Mouse (Mus musculus): ENCODE data around the gene Tnip3. TPM values are rescaled to one million over a fixed set of nuclear protein-coding genes. Genes with fewer than 3 reads are reported as not detected.

Gene Tnip3
- polyA plus RNA-seq, 1 experiment: not detected

DNA sequence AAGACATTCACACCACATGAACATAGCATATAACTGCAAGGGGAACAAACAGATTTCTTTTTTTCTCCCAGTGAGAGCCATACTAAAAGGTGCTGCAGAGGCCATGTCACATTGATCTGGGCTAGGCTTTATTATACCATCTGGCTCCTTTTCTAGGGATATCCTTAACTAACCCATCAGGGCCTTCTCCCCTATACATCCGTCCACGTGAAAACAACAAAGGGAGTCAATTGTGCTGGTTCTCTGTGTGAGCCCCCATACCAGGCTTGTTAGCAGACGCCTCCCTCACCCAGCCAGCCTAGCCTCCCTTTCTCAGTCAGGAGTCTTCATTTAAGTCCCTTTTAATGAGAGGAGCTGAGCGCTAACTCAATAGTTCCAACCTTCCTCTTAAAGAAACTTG, 119.0 kb downstream of the Tnip3 start:
- WGBS: 87% methylated on average over 4 of the region's 4 CpGs
- TF ChIP-seq POLR2A (IDR thresholded peaks at IDR 0.05; ENCODE audit: borderline replicate concordance, control insufficient read depth, low read depth, low read length) (no peak), CTCF (IDR thresholded peaks at IDR 0.05; ENCODE audit: control insufficient read depth, insufficient read depth, low read length) (no peak)
- H3K27ac ChIP-seq (ENCODE audit: control insufficient read depth, insufficient read depth, low read depth, low read length, poor library complexity): no peak overlapping the region
- no peak overlapping the region for H3K4me3 ChIP-seq (replicated peaks; ENCODE audit: control insufficient read depth, low read depth, low read length)
- H3K4me1 ChIP-seq (ENCODE audit: control insufficient read depth, insufficient read depth, low read length): no peaks in the 10 kb centered on the region

DNA sequence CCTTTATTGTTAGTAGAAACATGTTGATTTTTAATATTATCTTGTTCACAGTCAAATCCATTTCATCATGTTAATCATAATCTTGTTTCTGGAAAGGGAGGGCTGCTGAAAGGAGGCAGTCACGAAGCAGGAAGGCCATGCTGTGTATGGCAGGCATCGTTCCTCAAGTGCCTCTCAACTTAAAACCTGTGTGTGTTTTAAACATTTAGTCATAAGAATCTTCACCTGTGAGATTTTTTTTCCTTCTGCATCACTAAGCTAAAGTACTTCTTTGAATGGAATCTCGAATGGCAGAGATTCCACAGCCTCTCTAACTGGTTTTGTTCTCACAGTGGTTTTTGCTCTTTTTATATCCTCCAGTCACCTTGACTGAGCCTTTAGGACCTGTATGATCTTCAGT, 121.3 kb downstream of the Tnip3 start:
- Histone ChIP-seq H3K4me3 (replicated peaks; ENCODE audit: control insufficient read depth, low read depth, low read length) (no peak overlapping the region), H3K27ac (ENCODE audit: control insufficient read depth, insufficient read depth, low read depth, low read length, poor library complexity) (no peak overlapping the region), H3K4me1 (ENCODE audit: control insufficient read depth, insufficient read depth, low read length) (no peaks in the 10 kb centered on the region)
- WGBS: 54% methylated on average over 3 of the region's 3 CpGs
- TF ChIP-seq CTCF (IDR thresholded peaks at IDR 0.05; ENCODE audit: control insufficient read depth, insufficient read depth, low read length) (no peak), POLR2A (IDR thresholded peaks at IDR 0.05; ENCODE audit: borderline replicate concordance, control insufficient read depth, low read depth, low read length) (no peak)

DNA sequence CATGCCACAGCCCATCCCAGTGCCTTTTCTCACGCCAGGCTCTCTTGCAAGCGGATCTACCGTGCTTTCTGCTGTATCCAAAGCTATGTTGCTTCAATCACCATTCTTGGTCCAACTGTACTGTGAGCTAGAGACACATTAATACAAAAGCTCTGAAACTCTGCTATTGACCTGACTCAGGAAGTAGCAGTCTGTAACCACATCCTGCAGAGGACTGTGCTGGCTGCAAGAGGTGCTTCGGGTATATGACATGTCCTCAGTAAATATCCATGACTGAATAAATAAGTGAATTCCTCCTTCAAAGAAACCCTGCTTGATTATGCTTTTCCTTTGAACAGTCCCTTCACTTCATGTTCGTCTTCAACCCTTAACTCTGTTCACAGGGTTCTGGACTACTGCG, 122.6 kb downstream of the Tnip3 start:
- WGBS: 27% methylated on average over 6 of the region's 6 CpGs
- H3K4me3 ChIP-seq (replicated peaks; ENCODE audit: control insufficient read depth, low read depth, low read length): no peak overlapping the region
- no peak for TF ChIP-seq POLR2A (IDR thresholded peaks at IDR 0.05; ENCODE audit: borderline replicate concordance, control insufficient read depth, low read depth, low read length)
- no peak for TF ChIP-seq CTCF (IDR thresholded peaks at IDR 0.05; ENCODE audit: control insufficient read depth, insufficient read depth, low read length)
- H3K4me1 ChIP-seq (ENCODE audit: control insufficient read depth, insufficient read depth, low read length): no peaks in the 10 kb centered on the region
- no peak overlapping the region for H3K27ac ChIP-seq (ENCODE audit: control insufficient read depth, insufficient read depth, low read depth, low read length, poor library complexity)

DNA sequence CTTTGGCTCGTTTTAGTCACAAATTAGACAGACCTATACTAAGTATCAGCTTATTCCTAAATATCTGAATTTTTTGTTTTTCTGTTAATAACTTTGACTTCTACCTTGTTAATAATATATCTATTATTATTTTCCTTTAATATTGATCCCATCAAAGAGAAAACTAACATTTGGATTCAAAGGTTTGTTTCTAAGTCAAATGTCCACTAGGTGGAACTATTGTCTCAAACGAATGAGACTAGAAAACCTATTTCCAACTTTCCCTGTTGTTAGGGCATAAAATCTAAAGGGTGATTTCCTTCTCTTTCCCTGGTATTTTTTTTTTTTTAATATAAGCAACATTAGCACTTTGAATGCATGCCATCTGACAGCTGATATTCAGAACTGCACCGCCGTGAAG, 126.3 kb downstream of the Tnip3 start:
- H3K4me3 ChIP-seq (replicated peaks; ENCODE audit: control insufficient read depth, low read depth, low read length): no peak overlapping the region
- no peak for TF ChIP-seq POLR2A (IDR thresholded peaks at IDR 0.05; ENCODE audit: borderline replicate concordance, control insufficient read depth, low read depth, low read length)
- TF ChIP-seq CTCF (IDR thresholded peaks at IDR 0.05; ENCODE audit: control insufficient read depth, insufficient read depth, low read length): no peak
- no peak overlapping the region for H3K27ac ChIP-seq (ENCODE audit: control insufficient read depth, insufficient read depth, low read depth, low read length, poor library complexity)
- 45% methylated on average over 4 of the region's 4 CpGs for WGBS
- H3K4me1 ChIP-seq (ENCODE audit: control insufficient read depth, insufficient read depth, low read length): no peaks in the 10 kb centered on the region

DNA sequence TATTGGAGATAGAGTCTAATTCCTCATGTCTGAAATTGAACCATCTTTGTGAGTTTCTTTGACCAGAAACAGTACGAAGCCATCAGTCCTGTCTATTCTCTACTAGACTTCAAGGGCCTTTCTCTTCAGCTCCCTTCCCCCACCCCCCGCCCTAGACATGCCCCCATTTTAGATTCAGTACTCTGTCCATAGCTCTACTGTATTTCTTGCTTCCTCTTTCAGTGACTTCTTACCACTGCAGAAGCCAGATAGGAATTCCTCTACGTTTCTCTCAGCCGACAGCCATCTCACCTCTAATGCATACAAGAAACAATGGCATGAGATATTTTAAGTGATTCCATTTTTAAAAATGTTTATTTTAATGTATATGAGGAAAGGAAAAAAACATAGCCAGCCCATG, 136.2 kb downstream of the Tnip3 start:
- H3K4me1 ChIP-seq (ENCODE audit: control insufficient read depth, insufficient read depth, low read length): no peaks in the 10 kb centered on the region
- TF ChIP-seq POLR2A (IDR thresholded peaks at IDR 0.05; ENCODE audit: borderline replicate concordance, control insufficient read depth, low read depth, low read length): no peak
- TF ChIP-seq CTCF (IDR thresholded peaks at IDR 0.05; ENCODE audit: control insufficient read depth, insufficient read depth, low read length): no peak
- no peak overlapping the region for H3K27ac ChIP-seq (ENCODE audit: control insufficient read depth, insufficient read depth, low read depth, low read length, poor library complexity)
- no peak overlapping the region for H3K4me3 ChIP-seq (replicated peaks; ENCODE audit: control insufficient read depth, low read depth, low read length)
- 31% methylated on average over 4 of the region's 4 CpGs for WGBS

DNA sequence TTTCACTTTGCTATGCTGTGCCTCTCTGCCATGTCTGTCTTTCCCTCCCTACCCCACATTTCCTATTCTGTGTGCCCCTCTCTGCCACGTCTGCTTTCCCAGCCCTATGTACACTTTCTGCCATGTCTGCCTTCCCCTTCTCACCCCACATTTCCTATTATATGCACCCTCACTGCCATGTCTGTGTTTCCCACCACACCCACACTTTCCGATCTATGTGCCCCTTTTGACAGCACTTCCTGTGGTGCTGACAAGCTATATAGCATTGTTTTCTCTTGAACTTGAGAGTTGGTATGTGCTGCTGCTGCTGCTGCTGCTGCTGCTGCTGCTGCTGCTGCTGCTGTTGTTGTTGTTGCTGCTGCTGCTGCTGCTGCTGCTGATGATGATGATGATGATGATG, 136.9 kb downstream of the Tnip3 start:
- Histone ChIP-seq H3K4me3 (replicated peaks; ENCODE audit: control insufficient read depth, low read depth, low read length) (no peak overlapping the region), H3K27ac (ENCODE audit: control insufficient read depth, insufficient read depth, low read depth, low read length, poor library complexity) (no peak overlapping the region), H3K4me1 (ENCODE audit: control insufficient read depth, insufficient read depth, low read length) (no peaks in the 10 kb centered on the region; the same call in 1 of the 2 replicates)
- 23% methylated on average over 2 of the region's 2 CpGs for WGBS
- TF ChIP-seq CTCF (IDR thresholded peaks at IDR 0.05; ENCODE audit: control insufficient read depth, insufficient read depth, low read length): no peak
- TF ChIP-seq POLR2A (IDR thresholded peaks at IDR 0.05; ENCODE audit: borderline replicate concordance, control insufficient read depth, low read depth, low read length): no peak

DNA sequence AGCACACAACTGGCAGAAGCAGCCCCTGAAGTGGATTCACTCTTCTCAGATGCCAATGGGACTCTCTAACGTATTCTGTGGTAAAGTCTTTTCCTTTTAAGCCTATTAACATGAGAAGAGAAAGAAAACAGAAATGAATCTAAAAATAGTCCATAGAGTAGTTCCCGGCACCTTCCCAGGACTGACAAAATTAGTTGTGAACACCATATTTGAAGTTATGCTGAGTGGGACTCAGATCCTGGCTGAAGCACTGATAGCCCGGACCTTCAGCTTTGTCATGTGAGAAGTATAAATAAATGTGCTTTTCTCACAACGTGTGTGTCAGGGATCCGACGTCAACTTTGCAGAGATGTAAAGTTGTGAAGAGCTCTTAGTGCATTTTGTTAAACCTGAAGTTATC, 138.9 kb downstream of the Tnip3 start:
- TF ChIP-seq CTCF (IDR thresholded peaks at IDR 0.05; ENCODE audit: control insufficient read depth, insufficient read depth, low read length): no peak
- no peak for TF ChIP-seq POLR2A (IDR thresholded peaks at IDR 0.05; ENCODE audit: borderline replicate concordance, control insufficient read depth, low read depth, low read length)
- Histone ChIP-seq H3K4me1 (ENCODE audit: control insufficient read depth, insufficient read depth, low read length) (no peaks in the 10 kb centered on the region; the same call in 1 of the 2 replicates), H3K4me3 (replicated peaks; ENCODE audit: control insufficient read depth, low read depth, low read length) (no peak overlapping the region), H3K27ac (ENCODE audit: control insufficient read depth, insufficient read depth, low read depth, low read length, poor library complexity) (no peak overlapping the region)
- WGBS: 53% methylated on average over 6 of the region's 6 CpGs

DNA sequence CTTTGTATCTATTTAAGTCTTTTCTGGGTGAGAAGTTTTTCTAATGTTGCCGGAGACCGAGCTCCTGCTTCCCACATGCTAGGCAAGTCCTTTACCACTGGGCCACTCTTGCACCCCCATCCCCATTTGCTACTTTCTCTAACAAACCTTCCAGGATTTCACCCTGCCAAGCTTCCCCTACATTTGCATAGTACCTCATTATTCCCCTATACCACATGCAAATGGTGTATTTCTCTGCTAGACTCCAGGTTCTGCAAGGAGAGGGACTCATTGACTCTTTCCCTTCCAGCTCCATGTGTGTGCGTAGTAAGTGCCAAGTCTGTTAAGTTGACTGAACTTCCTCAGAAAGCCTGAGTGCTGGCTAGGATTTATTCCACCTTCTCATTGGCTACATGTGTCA, 141.2 kb downstream of the Tnip3 start:
- WGBS: 89% methylated on average over 3 of the region's 3 CpGs
- Histone ChIP-seq H3K4me3 (replicated peaks; ENCODE audit: control insufficient read depth, low read depth, low read length) (no peak overlapping the region), H3K4me1 (ENCODE audit: control insufficient read depth, insufficient read depth, low read length) (no peaks in the 10 kb centered on the region; the same call in 1 of the 2 replicates), H3K27ac (ENCODE audit: control insufficient read depth, insufficient read depth, low read depth, low read length, poor library complexity) (no peak overlapping the region)
- no peak for TF ChIP-seq CTCF (IDR thresholded peaks at IDR 0.05; ENCODE audit: control insufficient read depth, insufficient read depth, low read length)
- no peak for TF ChIP-seq POLR2A (IDR thresholded peaks at IDR 0.05; ENCODE audit: borderline replicate concordance, control insufficient read depth, low read depth, low read length)

DNA sequence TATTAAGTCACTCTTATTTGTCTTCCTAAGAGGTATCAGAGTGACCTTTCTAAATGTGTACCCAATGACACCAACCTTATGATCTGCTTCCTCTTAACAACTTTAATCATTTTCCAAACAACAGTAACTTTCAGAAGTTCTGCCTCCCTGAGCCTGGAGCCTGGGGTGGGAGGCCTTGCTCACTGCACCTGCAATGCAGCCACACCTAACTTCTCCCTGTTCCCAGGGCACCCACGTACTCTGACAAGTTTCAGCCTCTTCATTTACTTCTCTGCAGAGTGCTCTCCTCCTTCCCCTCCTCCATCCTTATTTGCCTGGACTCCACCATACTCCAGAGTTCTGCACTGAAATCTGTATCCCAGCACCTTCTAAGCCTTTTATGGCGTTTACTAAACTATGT, 144.9 kb downstream of the Tnip3 start:
- no peak overlapping the region for H3K4me3 ChIP-seq (replicated peaks; ENCODE audit: control insufficient read depth, low read depth, low read length)
- no peak overlapping the region for H3K27ac ChIP-seq (ENCODE audit: control insufficient read depth, insufficient read depth, low read depth, low read length, poor library complexity)
- WGBS: 67% methylated on average over 2 of the region's 2 CpGs
- TF ChIP-seq CTCF (IDR thresholded peaks at IDR 0.05; ENCODE audit: control insufficient read depth, insufficient read depth, low read length) (no peak), POLR2A (IDR thresholded peaks at IDR 0.05; ENCODE audit: borderline replicate concordance, control insufficient read depth, low read depth, low read length) (no peak)
- H3K4me1 ChIP-seq (ENCODE audit: control insufficient read depth, insufficient read depth, low read length): no peaks in the 10 kb centered on the region; the same call in 1 of the 2 replicates

Measured in bone marrow, adult 2 months (tissue).